Mouse (Mus musculus) spleen, adult 18-20 months (tissue): ENCODE data around the gene Vmp1.

ENCODE experiments used
- DNase-seq, 2 experiments: peaks; one replicate each; pipeline ENCODE4 v3.0.0; 2022; ENCODE audit warnings: mixed read lengths in 2 of 2

The Vmp1 gene

DNA sequence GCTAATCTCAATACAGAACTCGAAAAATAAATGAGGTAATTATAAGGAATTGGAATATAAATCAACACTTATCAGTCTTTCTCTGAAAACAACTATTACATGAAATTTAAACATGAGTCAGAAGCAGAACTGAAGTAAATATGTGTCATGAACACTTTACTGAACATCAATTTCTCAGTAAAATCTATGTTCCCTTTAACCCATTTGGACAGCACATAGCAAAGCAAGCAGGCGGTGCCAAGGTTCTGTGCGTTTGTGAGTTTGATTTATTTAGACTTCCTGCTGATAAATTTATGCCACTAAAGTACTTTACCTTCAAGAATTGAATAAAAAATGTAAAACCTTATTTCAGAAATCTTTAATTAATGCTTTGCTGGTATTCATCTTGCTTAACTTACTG is 54.2 kb downstream of the Vmp1 start:
- no peak for DNase-seq

- no peak for DNase-seq
Observed at GRCm38 (mm10) chr11:86628448-86628847, 55.2 kb downstream of the Vmp1 start.

DNA sequence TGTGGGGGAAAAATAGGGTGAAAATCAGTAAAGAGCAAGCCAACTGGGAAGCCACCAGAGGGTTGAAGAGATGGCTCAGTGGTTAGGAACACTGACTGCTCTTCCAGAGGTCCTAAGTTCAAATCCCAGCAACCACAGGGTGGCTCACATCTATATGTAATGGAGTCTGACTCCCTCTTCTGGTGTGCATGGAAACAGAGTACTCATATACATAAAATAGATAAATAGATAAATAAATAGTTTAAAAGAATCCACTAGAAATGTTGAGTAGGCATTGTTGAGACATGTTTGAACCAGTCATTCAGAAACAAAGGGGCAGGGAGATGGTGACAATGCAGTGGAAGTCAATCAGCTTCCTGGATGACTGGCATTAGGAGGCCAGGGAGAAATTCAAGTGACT is 56.0 kb downstream of the Vmp1 start:
- DNase-seq: no peak

GRCm38 (mm10) chr11:86626714-86627113 is 56.9 kb downstream of the Vmp1 start:
- no peak for DNase-seq

GRCm38 (mm10) chr11:86624237-86624941 is 59.2 kb downstream of the Vmp1 start:
- peak in 1 of 2 experiments; percentile 27 for DNase-seq

GRCm38 (mm10) chr11:86623402-86624010 is 60.1 kb downstream of the Vmp1 start:
- no peak for DNase-seq

- DNase-seq: no peak
Observed at GRCm38 (mm10) chr11:86622191-86622912, 61.3 kb downstream of the Vmp1 start.

- no peak for DNase-seq
Observed at GRCm38 (mm10) chr11:86621139-86621538, 62.5 kb downstream of the Vmp1 start.

- no peak for DNase-seq
Observed at GRCm38 (mm10) chr11:86618548-86619335, 64.9 kb downstream of the Vmp1 start.

GRCm38 (mm10) chr11:86614607-86615006 is 69.0 kb downstream of the Vmp1 start:
- DNase-seq: no peak

- DNase-seq: no peak
Observed at GRCm38 (mm10) chr11:86614056-86614530, 69.5 kb downstream of the Vmp1 start.

DNA sequence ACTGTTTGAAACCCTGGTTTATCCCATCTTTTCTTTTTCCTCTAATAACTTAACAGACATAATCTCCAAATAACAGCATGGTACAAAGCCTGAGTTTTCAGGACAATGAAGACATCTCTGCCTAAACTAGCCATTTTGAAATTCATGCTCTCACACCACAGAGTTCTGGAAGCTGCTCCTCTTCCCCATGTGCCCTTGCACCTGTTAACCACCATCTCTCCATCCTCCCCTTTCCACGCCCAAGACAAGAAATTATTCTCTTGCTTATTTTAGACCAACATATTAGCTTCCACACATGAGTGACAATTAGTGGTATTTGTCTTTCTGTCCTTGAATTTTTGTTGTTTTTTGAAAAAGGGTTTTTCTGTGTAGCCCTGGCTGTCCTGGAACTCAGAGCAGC is 71.6 kb downstream of the Vmp1 start:
- DNase-seq: no peak

DNA sequence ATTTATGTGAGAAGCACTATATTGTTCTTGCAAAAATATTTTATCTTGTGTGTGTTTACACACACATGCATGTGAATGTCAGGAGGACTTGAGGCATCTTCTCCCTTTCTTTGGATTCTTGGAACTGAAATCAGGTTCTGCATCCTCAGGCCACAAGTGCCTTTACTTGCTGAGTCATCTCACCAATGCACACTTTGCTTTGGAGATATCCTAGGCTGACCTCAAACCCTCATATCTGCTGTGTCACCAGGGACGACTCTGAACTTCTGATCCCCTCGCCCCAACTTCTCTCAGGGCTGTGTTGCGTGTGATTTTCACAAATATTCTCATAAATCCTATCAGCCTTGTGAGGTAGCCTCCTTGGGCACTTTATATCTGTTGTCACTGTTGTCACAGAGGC is 73.4 kb downstream of the Vmp1 start:
- DNase-seq: no peak

DNA sequence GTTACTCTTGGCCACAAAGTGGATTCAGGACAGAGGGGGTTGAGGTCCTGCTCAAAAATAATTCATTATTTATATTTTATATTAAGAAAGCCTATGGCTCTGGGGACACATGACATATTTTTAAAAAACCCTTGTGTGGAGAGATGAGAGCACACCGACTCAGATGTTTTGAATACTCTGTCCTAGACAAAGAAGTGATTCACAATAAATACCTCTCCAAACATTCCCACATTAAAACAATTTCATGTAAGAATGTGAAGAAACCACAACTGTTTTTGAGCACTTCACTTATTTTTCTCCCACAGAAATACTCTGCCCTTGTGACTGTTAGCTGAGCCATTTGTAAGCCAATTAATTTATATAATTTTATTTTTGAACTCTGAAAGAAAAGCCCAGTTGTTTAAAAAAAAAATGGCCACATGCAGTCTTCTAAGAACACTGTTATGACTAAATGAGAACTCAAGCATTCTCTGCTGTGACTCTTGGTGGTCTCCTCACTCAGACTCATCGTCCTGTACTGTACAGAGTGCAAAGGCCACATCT is 75.8 kb downstream of the Vmp1 start:
- DNase-seq: no peak

- no peak for DNase-seq
Observed at GRCm38 (mm10) chr11:86606621-86607339, 76.9 kb downstream of the Vmp1 start.

DNA sequence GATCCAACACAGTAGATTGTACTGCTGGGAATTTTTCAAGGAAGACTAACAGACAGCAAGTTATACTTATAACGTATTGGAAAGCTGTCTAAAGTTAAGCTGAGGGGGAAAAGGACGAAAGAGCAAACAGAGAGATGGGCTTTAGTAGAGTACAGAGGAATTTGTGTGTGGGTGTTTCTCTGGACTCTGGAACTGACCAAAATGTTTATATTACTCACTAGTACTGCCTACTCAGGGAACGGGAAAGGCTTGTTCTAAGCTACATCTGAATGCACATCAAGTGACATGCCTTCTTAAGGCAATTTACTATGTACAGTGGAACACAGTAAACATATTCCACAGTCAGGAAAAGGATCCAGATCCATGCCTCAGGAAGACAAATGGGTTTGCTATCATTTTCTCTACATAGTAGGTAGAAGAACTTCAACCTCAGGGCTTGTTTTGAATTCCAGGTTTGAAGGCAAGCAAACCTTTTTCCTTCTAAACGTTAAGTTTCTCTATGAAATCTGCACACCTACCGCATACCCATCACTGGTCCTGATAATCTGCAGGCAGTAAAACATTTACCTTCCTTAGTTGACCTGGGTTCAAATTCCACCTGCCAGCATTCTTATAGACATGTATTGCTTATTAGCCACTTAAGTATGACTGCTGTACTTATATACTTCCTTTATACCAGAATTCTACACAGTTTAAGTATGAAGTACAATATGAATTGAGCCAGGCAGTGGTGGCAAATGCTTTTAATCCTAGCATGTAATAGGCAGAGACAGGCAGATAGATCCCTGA is 78.7 kb downstream of the Vmp1 start:
- no peak for DNase-seq

- DNase-seq: no peak
Observed at GRCm38 (mm10) chr11:86604289-86604688, 79.3 kb downstream of the Vmp1 start.

- no peak for DNase-seq
Observed at GRCm38 (mm10) chr11:86603719-86604118, 79.9 kb downstream of the Vmp1 start.

DNA sequence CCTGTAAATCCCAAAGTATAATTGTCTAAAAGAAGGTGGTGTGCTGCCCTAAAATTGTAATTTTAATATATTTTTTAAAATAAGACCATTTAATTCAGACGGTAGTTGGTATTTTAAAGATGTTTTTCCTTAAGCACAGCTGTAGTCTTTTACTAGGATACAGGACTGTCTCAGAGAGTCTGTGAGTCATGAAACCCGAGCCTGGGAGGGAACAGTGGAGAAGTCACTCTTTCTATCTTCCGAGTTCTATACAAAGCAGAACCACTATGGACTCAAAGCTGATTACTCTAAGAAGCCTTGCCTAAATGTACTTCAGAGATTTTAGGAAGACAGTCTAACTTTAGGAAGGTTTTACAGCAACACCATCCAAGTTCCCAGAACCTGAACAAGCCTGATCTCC is 81.5 kb downstream of the Vmp1 start:
- no peak for DNase-seq

GRCm38 (mm10) chr11:86600209-86600557 is 83.5 kb downstream of the Vmp1 start:
- DNase-seq: no peak
